Mouse (Mus musculus) heart, postnatal 4 days (tissue): ENCODE data around the gene Fchsd2. TPM values are rescaled to one million over a fixed set of nuclear protein-coding genes. Genes with fewer than 3 reads are reported as not detected.
"Not testable (repeated sequence)": the region's sequence is repeated elsewhere in the genome, so short reads cannot be mapped to it uniquely, and the experiment has no call there.

ENCODE experiments used
- DNase-seq: peaks from one replicate; pipeline ENCODE4 v3.0.0; 2021
- total RNA-seq, 2 experiments: library from RNA; stranded (reverse); gene quantifications; 2 replicates each; pipeline ENCODE4 v1.2.3; 2021

The Fchsd2 gene
- total RNA-seq, 2 experiments from 2014 or later: 20.4 to 22.1 TPM

- DNase-seq: no peak
Observed at GRCm38 (mm10) chr7:101114328-101114727, 21.7 kb downstream of the Fchsd2 start.

GRCm38 (mm10) chr7:101119391-101119790 lies 26.7 kb downstream of the Fchsd2 start:
- no peak for DNase-seq

DNA sequence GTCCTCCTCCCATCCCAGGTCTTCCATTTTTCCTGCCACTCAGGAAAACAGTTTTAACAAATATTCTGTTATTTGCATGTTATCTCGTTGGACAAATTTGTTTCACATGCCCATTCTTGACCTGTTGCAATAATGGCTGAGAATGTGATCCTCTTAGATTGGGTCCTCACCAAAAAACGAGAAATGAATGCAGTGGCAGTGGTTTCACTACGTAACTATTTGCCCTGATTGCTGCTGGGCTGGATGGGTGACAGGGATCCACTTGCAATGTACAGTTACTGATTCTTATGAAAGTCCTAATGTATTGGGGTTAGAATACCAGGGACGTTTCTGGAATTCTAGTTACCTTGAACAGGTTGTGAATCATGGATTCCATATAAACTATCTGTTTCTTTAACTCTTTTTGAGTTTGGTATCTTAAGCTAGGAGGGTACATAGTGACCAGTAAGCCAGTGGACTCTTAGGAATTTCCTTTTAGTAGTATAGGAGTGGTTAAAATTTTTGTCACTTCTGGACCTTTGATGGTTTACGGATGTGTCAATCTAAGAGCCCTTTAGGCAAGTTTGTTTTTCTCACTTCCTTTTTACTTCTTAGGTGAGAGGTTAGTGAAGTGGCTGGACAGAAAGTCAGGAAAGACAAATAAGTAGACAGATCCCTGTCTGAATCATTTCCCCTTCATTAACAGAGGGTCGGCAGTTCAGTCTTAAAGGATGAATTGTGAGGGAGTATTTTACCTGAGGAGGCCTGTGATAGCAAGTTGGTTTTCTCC lies 31.1 kb downstream of the Fchsd2 start:
- DNase-seq: no peak

DNA sequence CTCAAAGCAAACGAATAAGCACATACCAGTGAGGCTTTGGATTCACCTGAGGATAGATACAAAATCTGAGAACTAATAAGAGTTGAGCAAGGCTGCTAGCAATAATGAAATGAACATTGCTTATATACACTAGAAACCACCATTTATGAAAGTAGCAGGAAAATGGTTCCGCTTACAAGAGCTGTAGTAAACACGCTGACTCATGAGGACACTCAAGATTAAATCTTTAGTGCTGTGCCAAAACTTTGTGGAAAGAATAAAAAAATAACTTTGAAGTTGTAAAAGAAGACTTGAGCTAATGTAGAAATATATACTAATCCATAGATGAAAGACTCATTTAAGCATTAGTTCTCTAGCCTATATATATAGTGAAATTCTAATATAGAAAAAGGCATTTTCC lies 35.1 kb downstream of the Fchsd2 start:
- DNase-seq: no peak

- no peak for DNase-seq
Observed at GRCm38 (mm10) chr7:101128536-101128935, 35.9 kb downstream of the Fchsd2 start.

- DNase-seq: no peak
Observed at GRCm38 (mm10) chr7:101130646-101131045, 38.0 kb downstream of the Fchsd2 start.

DNA sequence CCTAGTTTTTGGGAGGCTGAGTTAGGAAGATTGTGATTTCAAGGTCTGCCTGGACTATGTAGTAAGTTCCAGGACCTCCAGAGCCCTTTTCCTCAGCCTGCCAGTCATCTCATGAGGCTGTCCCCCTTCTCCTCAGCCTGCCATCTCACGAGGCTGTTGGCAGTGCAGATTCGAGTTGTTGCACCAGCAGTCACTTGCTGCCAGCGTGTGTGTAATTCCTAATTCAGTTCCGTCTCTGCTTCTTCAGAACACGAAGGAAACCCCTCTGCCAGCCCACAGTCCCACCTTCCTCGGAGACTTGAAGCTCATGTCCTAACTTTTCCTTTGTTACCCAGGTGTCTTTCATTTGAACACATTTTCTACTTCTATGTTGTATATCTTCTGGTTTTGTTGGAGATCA lies 38.6 kb downstream of the Fchsd2 start:
- DNase-seq: no peak

DNA sequence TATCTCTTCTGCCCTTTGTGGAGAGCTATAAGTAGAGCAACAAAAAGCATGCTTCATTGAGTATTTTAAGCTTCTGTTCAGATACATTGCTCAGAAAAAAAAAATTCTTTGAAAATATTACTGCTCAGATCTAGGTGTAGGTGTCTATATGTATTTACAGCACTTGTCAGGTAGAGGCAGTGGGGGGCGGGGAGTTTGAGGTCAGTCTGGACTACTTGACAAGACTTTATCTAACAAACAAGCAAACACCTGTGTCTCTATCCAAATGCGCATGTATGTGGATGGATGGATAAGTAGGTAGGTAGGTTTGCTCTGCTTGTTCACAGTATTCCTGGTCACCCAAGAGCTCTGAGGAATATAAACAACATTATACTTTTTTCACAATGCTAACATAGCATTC lies 40.9 kb downstream of the Fchsd2 start:
- no peak for DNase-seq

GRCm38 (mm10) chr7:101134117-101134516 lies 41.5 kb downstream of the Fchsd2 start:
- no peak for DNase-seq

DNA sequence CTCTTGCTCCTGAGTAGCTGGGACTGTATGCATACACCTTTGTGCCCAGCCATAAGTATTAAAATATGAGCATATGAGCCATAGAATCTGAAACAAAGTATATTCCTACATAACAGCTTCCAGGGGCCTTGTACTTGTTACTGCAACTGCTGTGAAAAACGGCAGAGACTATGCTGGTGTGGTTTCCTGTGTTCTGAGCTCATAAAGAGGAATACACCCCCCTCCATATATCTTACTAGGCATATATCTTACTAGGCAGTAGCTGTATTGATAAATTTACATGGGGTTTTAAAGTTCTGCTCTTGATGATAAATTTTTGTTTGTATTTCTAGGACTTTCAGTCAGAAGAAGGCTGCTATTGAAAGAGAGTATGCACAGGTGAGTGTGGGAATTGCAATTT lies 46.2 kb downstream of the Fchsd2 start:
- no peak for DNase-seq

GRCm38 (mm10) chr7:101142907-101143306 lies 50.2 kb downstream of the Fchsd2 start:
- no peak for DNase-seq

DNA sequence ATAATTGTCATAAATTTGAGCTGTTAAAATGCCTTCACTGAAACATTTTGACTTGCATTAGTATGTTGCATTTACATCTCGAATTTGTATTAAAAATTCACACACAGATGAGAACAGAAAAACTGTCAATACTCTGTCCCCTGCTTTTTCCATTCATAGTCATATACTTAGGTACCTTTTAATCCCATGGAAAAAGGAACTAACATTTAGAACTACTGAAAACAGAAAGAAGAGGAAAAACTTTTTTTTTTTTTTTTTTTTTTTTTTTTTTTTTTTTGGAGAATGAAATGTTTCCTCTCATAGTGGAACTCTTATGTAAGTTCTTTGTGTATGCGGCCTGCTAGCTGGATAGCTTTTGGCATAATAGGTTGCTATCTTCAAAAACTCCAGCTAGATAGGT lies 51.6 kb downstream of the Fchsd2 start:
- DNase-seq: no peak

DNA sequence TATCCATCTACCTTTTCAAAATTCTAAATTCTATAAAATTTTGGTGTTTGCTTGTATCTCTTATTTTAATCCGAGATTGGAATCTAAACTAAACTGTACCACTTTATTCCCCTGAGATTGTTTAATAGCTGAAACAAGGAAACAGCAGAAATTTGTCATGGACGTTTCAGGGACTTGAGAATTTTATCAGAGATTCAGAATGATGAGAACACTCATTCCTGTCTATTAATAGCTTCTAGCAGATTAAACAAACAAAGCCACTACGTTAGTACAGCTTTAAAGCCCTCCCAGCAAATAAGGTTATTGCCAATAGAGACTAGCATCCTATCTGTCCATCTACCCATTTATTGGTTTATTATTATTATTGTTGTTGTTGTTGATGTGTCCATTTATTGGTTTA lies 56.4 kb downstream of the Fchsd2 start:
- DNase-seq: no peak

GRCm38 (mm10) chr7:101154883-101155282 lies 62.2 kb downstream of the Fchsd2 start:
- DNase-seq: not testable (repeated sequence)

DNA sequence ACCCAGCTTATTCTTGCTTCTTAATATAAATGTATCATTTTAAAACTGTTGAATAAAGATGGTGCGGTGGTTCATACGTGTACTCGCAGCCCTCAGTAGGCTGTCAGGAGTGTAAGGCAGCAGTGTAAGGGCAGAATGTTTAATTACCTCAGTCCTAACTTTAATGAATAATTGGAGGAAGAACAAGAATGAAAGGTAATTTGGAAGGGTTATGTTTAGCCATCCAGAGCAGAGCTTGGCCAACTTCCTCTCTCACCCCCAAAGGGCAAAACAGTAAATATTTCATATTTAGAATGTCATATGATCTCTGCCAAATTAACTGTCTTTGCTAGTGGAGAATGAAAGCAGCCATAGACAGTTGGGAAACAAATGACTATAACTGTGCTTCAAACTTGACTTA lies 62.6 kb downstream of the Fchsd2 start:
- no peak for DNase-seq

- no peak for DNase-seq
Observed at GRCm38 (mm10) chr7:101160266-101160665, 67.6 kb downstream of the Fchsd2 start.

DNA sequence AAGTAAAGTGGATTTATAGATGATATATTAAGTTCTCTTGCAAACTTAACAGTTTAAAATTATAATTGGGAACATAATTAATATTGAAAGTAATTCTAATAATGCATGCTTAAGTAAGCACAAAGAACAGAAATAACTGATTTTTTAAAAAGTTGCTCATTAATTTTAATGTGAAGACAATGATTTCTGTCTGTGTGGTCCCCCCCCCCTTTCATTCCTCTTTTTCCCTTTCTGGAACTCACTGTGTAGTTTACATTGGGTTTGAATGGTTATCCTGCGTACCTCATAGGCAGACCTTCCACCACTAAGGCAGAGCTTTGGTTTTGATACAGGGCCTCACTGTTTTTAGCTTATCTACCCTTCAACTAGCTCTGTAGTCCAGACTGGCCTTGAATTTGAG lies 70.1 kb downstream of the Fchsd2 start:
- DNase-seq: no peak

- DNase-seq: no peak
Observed at GRCm38 (mm10) chr7:101163878-101164277, 71.2 kb downstream of the Fchsd2 start.

GRCm38 (mm10) chr7:101166568-101166967 lies 73.9 kb downstream of the Fchsd2 start:
- DNase-seq: no peak

GRCm38 (mm10) chr7:101170482-101170881 lies 77.8 kb downstream of the Fchsd2 start:
- peak; percentile 11 for DNase-seq

GRCm38 (mm10) chr7:101171002-101171401 lies 78.3 kb downstream of the Fchsd2 start:
- no peak for DNase-seq

- DNase-seq: no peak
Observed at GRCm38 (mm10) chr7:101173331-101173730, 80.7 kb downstream of the Fchsd2 start.

DNA sequence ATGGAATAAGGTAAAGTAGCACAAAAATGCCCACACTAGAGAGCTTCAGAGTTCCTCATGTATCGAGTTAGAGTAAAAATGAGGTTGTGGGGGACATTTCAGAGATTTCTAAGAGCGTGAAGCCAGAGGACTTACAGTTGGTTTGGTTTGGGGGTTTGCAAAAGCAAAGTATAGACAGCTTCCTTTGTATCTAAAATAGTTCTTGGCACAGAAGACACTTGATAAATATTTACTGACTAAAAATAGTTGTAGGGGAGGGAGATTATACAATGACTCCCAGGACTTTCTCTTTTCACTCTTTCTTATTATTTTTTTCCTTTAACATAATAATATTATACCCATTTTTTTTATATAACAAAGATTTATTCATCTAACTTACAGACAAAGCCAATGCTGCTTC lies 86.1 kb downstream of the Fchsd2 start:
- no peak for DNase-seq

DNA sequence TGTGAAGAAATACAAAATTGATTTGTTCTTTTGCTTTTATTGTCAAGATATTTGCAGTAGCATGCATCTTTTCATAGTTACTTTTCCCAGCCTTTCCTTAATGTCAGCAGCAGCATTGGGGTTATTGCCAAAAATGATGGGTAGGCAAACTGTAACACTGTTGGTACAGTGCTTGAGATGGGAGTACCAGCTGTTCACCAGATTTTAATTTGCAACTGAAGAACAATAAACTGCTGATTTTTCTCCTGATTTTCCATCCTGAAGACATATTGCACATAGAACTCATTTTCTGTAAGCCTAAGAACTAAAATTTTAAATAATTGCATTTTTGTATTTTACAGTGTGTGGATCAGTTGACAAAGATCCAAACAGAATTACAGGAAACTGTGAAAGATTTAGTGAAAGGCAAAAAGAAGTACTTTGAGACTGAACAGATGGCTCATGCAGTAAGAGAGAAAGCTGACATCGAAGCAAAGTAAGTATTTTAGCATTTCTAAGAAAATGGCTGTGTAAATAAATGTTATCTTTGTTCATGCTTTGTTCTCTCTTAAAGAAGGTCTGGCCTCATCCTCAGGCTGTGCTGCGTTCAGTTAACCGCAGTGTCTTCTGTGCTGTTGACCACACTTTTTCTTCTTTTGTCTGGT lies 98.8 kb downstream of the Fchsd2 start:
- DNase-seq: no peak
